Mouse (Mus musculus) liver, embryonic 15.5 days (tissue): ENCODE data around the gene Olfr1291-ps1. TPM values are rescaled to one million over a fixed set of nuclear protein-coding genes. Genes with fewer than 3 reads are reported as not detected.

Experiments used
- ATAC-seq: fragments of 200-750 bp; cut with Nextera tagmentation; 2 replicates; pipeline ENCODE4 v1.8.0; 2017; ENCODE audit warnings: moderate number of reproducible peaks, mild to moderate bottlenecking, moderate library complexity; ENCODE audit not compliant: insufficient read depth
- H3K27ac ChIP-seq: fragments of 300-500 bp; sonication (generic); replicated peaks from 2 replicates; pipeline ENCODE4 v1.5.1; 2015; ENCODE audit warnings: mild to moderate bottlenecking, inconsistent platforms
- H3K27me3 ChIP-seq: fragments of 300-500 bp; sonication (generic); 2 replicates; pipeline ENCODE4 v1.6.1; 2015; ENCODE audit warnings: mild to moderate bottlenecking, inconsistent platforms
- H3K36me3 ChIP-seq: fragments of 300-500 bp; sonication (generic); replicated peaks from 2 replicates; pipeline ENCODE4 v1.6.1; 2015; ENCODE audit warnings: moderate library complexity, mild to moderate bottlenecking, inconsistent platforms
- H3K4me1 ChIP-seq: fragments of 300-500 bp; sonication (generic); replicated peaks from 2 replicates; pipeline ENCODE4 v1.6.1; 2015; ENCODE audit warnings: inconsistent platforms
- H3K4me2 ChIP-seq: fragments of 300-500 bp; sonication (generic); 2 replicates; pipeline ENCODE4 v1.6.1; 2015; ENCODE audit warnings: moderate library complexity, mild to moderate bottlenecking, inconsistent platforms
- H3K4me3 ChIP-seq: fragments of 300-500 bp; sonication (generic); replicated peaks from 2 replicates; pipeline ENCODE4 v1.5.1; 2015; ENCODE audit warnings: mild to moderate bottlenecking, inconsistent platforms
- H3K9ac ChIP-seq: fragments of 300-500 bp; sonication (generic); 2 replicates; pipeline ENCODE4 v1.6.1; 2015; ENCODE audit warnings: moderate library complexity, mild to moderate bottlenecking, inconsistent platforms
- H3K9me3 ChIP-seq: fragments of 300-500 bp; sonication (generic); replicated peaks from 2 replicates; pipeline ENCODE4 v1.6.1; 2016; ENCODE audit warnings: inconsistent platforms
- WGBS: fragments of 180-500 bp; shearing (Covaris S2); methylation state at CpG from one replicate; pipeline ENCODE4 v1.1.7; 2015; ENCODE audit warnings: mixed read lengths; ENCODE audit not compliant: insufficient replicate concordance; 5-methylcytosine and 5-hydroxymethylcytosine counted together
- polyA plus RNA-seq: library from polyadenylated mRNA; unstranded; fragments of >200 nt; fragmentation: Nextera tagmentation; extraction: Ambion mirVana; gene quantifications from 2 replicates; pipeline ENCODE4 v1.2.1, GENCODE M21; 2015

Olfr1291-ps1 gene
- polyA plus RNA-seq: not detected in 2 replicates

DNA sequence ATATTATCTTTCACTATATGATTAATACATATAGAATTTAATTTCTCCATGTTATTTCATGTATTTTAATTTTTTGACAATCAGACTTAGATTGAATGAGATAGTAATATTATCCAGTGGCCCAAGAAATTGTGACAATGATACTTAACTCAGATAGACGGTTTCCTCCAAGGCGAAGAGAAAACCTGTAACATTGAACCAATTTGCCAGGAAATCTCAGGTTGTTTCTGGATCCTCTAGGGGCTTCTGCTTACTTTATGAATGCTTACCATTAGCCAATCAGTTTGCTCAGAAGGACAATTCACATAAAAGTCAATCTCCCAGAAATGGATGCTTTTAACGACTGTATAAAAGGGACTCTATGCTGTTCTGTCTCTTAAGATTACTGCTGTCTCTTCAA is at the start of gene Olfr1291-ps1:
Olfr1291-ps1 (plus strand) TSS at position 301 of the 400 bp plus-strand sequence.
- no peak within 1 kb of the TSS for H3K27ac ChIP-seq

GRCm38 (mm10) chr2:111448842-111449241 is 48.1 kb upstream of the Olfr1291-ps1 start, which contains the start of gene Olfr1287:
Olfr1287 (plus strand) TSS chr2:111449142.
- no peak for ATAC-seq
- H3K4me3 ChIP-seq: no peak within 1 kb of the TSS
- no peaks in the 10 kb centered on the region for H3K36me3 ChIP-seq
- no peak within 1 kb of the TSS for H3K4me2 ChIP-seq
- H3K9ac ChIP-seq: no peak within 1 kb of the TSS
- H3K27me3 ChIP-seq: no peaks in the 10 kb centered on the region
- 41% methylated on average over 1 of the region's 1 CpGs for WGBS
- no peaks in the 10 kb centered on the region for H3K9me3 ChIP-seq
- no peaks in the 10 kb centered on the region for H3K4me1 ChIP-seq
- H3K27ac ChIP-seq: no peak within 1 kb of the TSS

More for the DNA sequence above, at the start of gene Olfr1291-ps1:
- no peaks in the 10 kb centered on the region for H3K9me3 ChIP-seq
- H3K9ac ChIP-seq: no peak within 1 kb of the TSS
- no peak for ATAC-seq
- 72% methylated on average over 3 of the region's 3 CpGs for WGBS
- H3K4me2 ChIP-seq: no peak within 1 kb of the TSS
- no peaks in the 10 kb centered on the region for H3K4me1 ChIP-seq
- no peaks in the 10 kb centered on the region for H3K27me3 ChIP-seq
- H3K4me3 ChIP-seq: no peak within 1 kb of the TSS
- H3K36me3 ChIP-seq: no peaks in the 10 kb centered on the region

DNA sequence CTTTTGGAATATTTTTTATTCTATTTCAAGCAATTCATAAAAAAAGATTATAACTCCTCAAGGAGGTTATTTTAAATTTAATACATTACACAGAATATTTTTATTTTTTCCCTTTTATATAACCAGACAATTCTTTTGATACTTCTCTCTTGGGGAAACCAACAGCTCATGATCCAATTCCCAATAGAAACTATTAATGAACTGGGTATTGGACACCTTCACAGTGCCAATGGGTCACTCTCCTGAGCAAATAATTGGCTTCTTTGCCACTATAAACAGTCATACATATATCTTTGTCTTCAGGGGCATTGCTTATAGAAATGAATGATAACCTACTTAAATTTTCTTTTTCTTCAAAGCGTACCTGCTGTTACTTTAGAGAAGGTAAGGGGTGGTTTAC is 23.2 kb upstream of the Olfr1291-ps1 start, which contains the start of gene Olfr1288:
Olfr1288 (plus strand) TSS at position 301 of the 400 bp plus-strand sequence.
- no peak for ATAC-seq
- no peaks in the 10 kb centered on the region for H3K4me1 ChIP-seq
- 71% methylated on average over 1 of the region's 1 CpGs for WGBS

DNA sequence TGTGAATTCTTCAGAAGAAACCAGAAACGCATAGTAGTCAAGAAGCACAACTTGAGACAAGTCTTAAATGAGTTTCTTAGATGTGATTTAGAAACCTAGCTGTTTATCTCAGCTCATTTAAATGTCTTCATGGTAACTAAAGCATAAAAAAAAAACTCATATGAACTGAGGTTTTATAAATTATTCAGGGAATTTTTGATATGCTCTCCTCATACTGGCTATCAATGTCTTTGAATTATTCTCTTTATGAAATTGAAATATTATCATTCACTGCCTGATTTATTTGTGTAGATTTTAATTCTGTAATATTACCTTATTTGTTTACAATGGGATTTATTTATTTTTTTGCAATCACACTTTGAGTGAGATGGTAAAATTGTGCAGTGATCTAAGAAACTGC is 16.5 kb upstream of the Olfr1291-ps1 start, which contains the start of gene Olfr1289:
Olfr1289 (plus strand) TSS at position 301 of the 400 bp plus-strand sequence.
- Histone ChIP-seq H3K9ac (no peak within 1 kb of the TSS), H3K27ac (no peak within 1 kb of the TSS), H3K36me3 (no peaks in the 10 kb centered on the region), H3K27me3 (no peaks in the 10 kb centered on the region), H3K4me2 (no peak within 1 kb of the TSS), H3K4me1 (no peaks in the 10 kb centered on the region), H3K9me3 (no peaks in the 10 kb centered on the region), H3K4me3 (no peak within 1 kb of the TSS)
- ATAC-seq: no peak
- 51% methylated on average over 1 of the region's 1 CpGs for WGBS

More for the DNA sequence above, 23.2 kb upstream of the Olfr1291-ps1 start, which contains the start of gene Olfr1288:
- Histone ChIP-seq H3K36me3 (no peaks in the 10 kb centered on the region), H3K9me3 (0 out of 2 replicates have a peak, but pooled peaks cover 3% of the 10 kb centered on the region), H3K27me3 (no peaks in the 10 kb centered on the region), H3K4me3 (no peak within 1 kb of the TSS), H3K27ac (no peak within 1 kb of the TSS), H3K4me2 (no peak within 1 kb of the TSS), H3K9ac (no peak within 1 kb of the TSS)

- no peak within 1 kb of the TSS for H3K4me2 ChIP-seq
- no peak for ATAC-seq
- H3K4me3 ChIP-seq: no peak within 1 kb of the TSS
- no peaks in the 10 kb centered on the region for H3K36me3 ChIP-seq
- H3K4me1 ChIP-seq: no peaks in the 10 kb centered on the region
- H3K9me3 ChIP-seq: no peaks in the 10 kb centered on the region
- WGBS: 54% methylated on average over 5 of the region's 5 CpGs
- H3K9ac ChIP-seq: no peak within 1 kb of the TSS
- no peaks in the 10 kb centered on the region for H3K27me3 ChIP-seq
- no peak within 1 kb of the TSS for H3K27ac ChIP-seq
Observed at GRCm38 (mm10) chr2:111493729-111494128, 3.3 kb upstream of the Olfr1291-ps1 start, which contains the start of gene Olfr1290. Olfr1290 (minus strand) TSS chr2:111493829.

DNA sequence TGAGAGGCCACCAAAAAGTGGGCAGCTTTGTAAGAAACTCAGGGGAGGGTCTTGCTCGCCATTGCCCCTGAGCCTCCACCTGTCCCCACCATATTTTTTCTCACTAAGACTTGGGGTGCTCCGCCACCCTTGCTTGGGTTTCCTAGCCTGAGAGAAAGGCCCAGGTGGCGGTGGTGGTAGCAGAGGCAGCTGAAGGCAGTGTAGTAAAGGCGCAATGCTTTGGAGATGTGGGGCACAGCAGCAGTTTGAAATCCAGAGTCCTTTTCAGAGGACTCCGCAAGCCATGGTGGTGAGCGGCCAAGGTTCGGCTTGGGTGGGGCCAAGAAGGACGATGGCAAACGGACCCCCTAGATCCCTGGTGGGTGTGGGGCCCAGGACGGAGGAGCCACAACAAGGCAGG is 20.5 kb downstream of the Olfr1291-ps1 start:
- Histone ChIP-seq H3K27me3 (no peaks in the 10 kb centered on the region), H3K4me2 (no peak overlapping the region)
- ATAC-seq: no peak

GRCm38 (mm10) chr2:111524903-111525302 is 27.9 kb downstream of the Olfr1291-ps1 start, which contains the start of gene Olfr1293-ps:
Olfr1293-ps (plus strand) TSS chr2:111525203.
- 0 out of 2 replicates have a peak, but pooled peaks cover 3% of the 10 kb centered on the region for H3K9me3 ChIP-seq
- H3K4me2 ChIP-seq: no peak within 1 kb of the TSS
- ATAC-seq: no peak
- no peak within 1 kb of the TSS for H3K27ac ChIP-seq
- no peak within 1 kb of the TSS for H3K9ac ChIP-seq
- H3K4me3 ChIP-seq: no peak within 1 kb of the TSS
- 55% methylated on average over 1 of the region's 1 CpGs for WGBS
- H3K36me3 ChIP-seq: no peaks in the 10 kb centered on the region
- no peaks in the 10 kb centered on the region for H3K27me3 ChIP-seq
- no peaks in the 10 kb centered on the region for H3K4me1 ChIP-seq

More for the DNA sequence above, 20.5 kb downstream of the Olfr1291-ps1 start:
- no peaks in the 10 kb centered on the region for H3K36me3 ChIP-seq
- no peaks in the 10 kb centered on the region for H3K9me3 ChIP-seq
- H3K4me3 ChIP-seq: no peak overlapping the region
- H3K9ac ChIP-seq: no peak overlapping the region
- H3K4me1 ChIP-seq: no peaks in the 10 kb centered on the region
- WGBS: 64% methylated on average over 10 of the region's 10 CpGs
- H3K27ac ChIP-seq: no peak overlapping the region

DNA sequence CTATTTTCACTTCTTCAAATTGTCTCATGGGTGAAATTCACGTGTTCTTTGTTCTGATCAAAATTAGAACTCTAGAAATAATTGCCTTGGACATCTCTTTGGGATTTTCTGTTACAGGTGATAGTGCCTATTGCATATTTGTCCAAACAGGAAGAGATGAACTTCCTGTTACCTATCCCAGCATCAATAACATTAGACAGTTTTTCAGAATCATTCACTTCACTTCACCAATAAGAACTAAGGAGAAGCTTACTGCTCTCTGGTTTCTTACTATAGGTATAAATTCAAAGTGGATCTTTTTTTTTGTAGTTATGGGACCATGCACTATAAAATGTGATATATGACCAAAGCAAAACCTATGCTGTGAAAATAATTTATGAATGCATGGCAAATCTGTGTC is 43.2 kb downstream of the Olfr1291-ps1 start, which contains the start of gene Olfr1294:
Olfr1294 (minus strand) TSS at position 101 of the 400 bp plus-strand sequence.
- WGBS: 24% methylated on average over 1 of the region's 1 CpGs
- ATAC-seq: no peak
- no peaks in the 10 kb centered on the region for H3K36me3 ChIP-seq
- no peaks in the 10 kb centered on the region for H3K9me3 ChIP-seq
- no peak within 1 kb of the TSS for H3K9ac ChIP-seq
- no peaks in the 10 kb centered on the region for H3K27me3 ChIP-seq
- H3K4me1 ChIP-seq: no peaks in the 10 kb centered on the region
- H3K27ac ChIP-seq: no peak within 1 kb of the TSS
- no peak within 1 kb of the TSS for H3K4me3 ChIP-seq
- no peak within 1 kb of the TSS for H3K4me2 ChIP-seq

Other genes starting within 250 kb of the Olfr1291-ps1 start
- not detected in 2 replicates for gene Olfr1276, start 242.7 kb upstream of the Olfr1291-ps1 start, polyA plus RNA-seq
- not detected in 2 replicates for gene Olfr1277, start 223.1 kb upstream of the Olfr1291-ps1 start, polyA plus RNA-seq
- gene Olfr1278, start 207.0 kb upstream of the Olfr1291-ps1 start, polyA plus RNA-seq: not detected in 2 replicates
- not detected in 2 replicates for gene Olfr1279, start 196.5 kb upstream of the Olfr1291-ps1 start, polyA plus RNA-seq
- not detected in 2 replicates for gene Olfr1280, start 183.2 kb upstream of the Olfr1291-ps1 start, polyA plus RNA-seq
- gene Olfr1281, start 170.7 kb upstream of the Olfr1291-ps1 start, polyA plus RNA-seq: not detected in 2 replicates
- gene Olfr1282, start 161.1 kb upstream of the Olfr1291-ps1 start, polyA plus RNA-seq: not detected in 2 replicates
- not detected in 2 replicates for gene Olfr1283, start 130.4 kb upstream of the Olfr1291-ps1 start, polyA plus RNA-seq
- gene Olfr1284, start 121.7 kb upstream of the Olfr1291-ps1 start, polyA plus RNA-seq: not detected in 2 replicates
- not detected in 2 replicates for gene Olfr1286, start 74.1 kb upstream of the Olfr1291-ps1 start, polyA plus RNA-seq
- not detected in 2 replicates for gene Olfr1287, start 48.0 kb upstream of the Olfr1291-ps1 start, polyA plus RNA-seq
- not detected in 2 replicates for gene Olfr1288, start 23.1 kb upstream of the Olfr1291-ps1 start, polyA plus RNA-seq
- not detected in 2 replicates for gene Olfr1289, start 16.4 kb upstream of the Olfr1291-ps1 start, polyA plus RNA-seq
- not detected in 2 replicates for gene Olfr1290, start 3.4 kb upstream of the Olfr1291-ps1 start, polyA plus RNA-seq
- not detected in 2 replicates for gene Olfr1293-ps, start 28.0 kb downstream of the Olfr1291-ps1 start, polyA plus RNA-seq
- gene Olfr1294, start 43.1 kb downstream of the Olfr1291-ps1 start, polyA plus RNA-seq: not detected in 2 replicates
- not detected in 2 replicates for gene Olfr1295, start 72.5 kb downstream of the Olfr1291-ps1 start, polyA plus RNA-seq
- not detected in 2 replicates for gene Olfr1297, start 129.3 kb downstream of the Olfr1291-ps1 start, polyA plus RNA-seq
- not detected in 2 replicates for gene Olfr1298, start 152.0 kb downstream of the Olfr1291-ps1 start, polyA plus RNA-seq
- not detected in 2 replicates for gene Olfr1299, start 164.2 kb downstream of the Olfr1291-ps1 start, polyA plus RNA-seq